Mouse (Mus musculus) intestine, postnatal 0 days (tissue): ENCODE data around the gene Gria1. TPM values are rescaled to one million over a fixed set of nuclear protein-coding genes. Genes with fewer than 3 reads are reported as not detected.

ENCODE experiments used
- ATAC-seq: fragments of 200-750 bp; cut with Nextera tagmentation; 2 replicates; pipeline ENCODE4 v1.8.0; 2017; ENCODE audit warnings: mild to moderate bottlenecking, moderate TSS enrichment, moderate library complexity
- H3K27ac ChIP-seq: fragments of 300-500 bp; sonication (generic); 2 replicates; pipeline ENCODE4 v1.5.1; 2014; ENCODE audit warnings: mild to moderate bottlenecking, low read depth, low read length, moderate library complexity
- H3K27me3 ChIP-seq: fragments of 300-500 bp; sonication (generic); replicated peaks from 2 replicates; pipeline ENCODE4 v1.6.1; 2014; ENCODE audit warnings: low read length, mixed read lengths; ENCODE audit not compliant: control insufficient read depth, insufficient read depth
- H3K36me3 ChIP-seq: fragments of 300-500 bp; sonication (generic); 2 replicates; pipeline ENCODE4 v1.6.1; 2014; ENCODE audit warnings: mild to moderate bottlenecking, moderate library complexity; ENCODE audit not compliant: control insufficient read depth, insufficient read depth
- H3K4me1 ChIP-seq: fragments of 300-500 bp; sonication (generic); replicated peaks from 2 replicates; pipeline ENCODE4 v1.6.1; 2014; ENCODE audit warnings: antibody characterized with exemption, low read length, mixed read lengths; ENCODE audit not compliant: control insufficient read depth, insufficient read depth
- H3K4me2 ChIP-seq: fragments of 300-500 bp; sonication (generic); replicated peaks from 2 replicates; pipeline ENCODE4 v1.6.1; 2014; ENCODE audit warnings: low read depth, mild to moderate bottlenecking, moderate library complexity
- H3K4me3 ChIP-seq: fragments of 300-500 bp; sonication (generic); 2 replicates; pipeline ENCODE4 v1.5.1; 2014; ENCODE audit warnings: low read depth, low read length
- H3K9ac ChIP-seq: fragments of 300-500 bp; sonication (generic); 2 replicates; pipeline ENCODE4 v1.6.1; 2014; ENCODE audit warnings: mild to moderate bottlenecking, low read depth, low read length
- H3K9me3 ChIP-seq: fragments of 300-500 bp; sonication (generic); 2 replicates; pipeline ENCODE4 v1.6.1; 2016; ENCODE audit warnings: mixed run types; ENCODE audit not compliant: control insufficient read depth
- CTCF ChIP-seq: sonication (generic); IDR thresholded peaks from 2 replicates; pipeline ENCODE4 v1.5.1; 2016; ENCODE audit warnings: low read depth, mild to moderate bottlenecking, control low read depth, antibody characterized with exemption, moderate library complexity
- WGBS: fragments of 180-500 bp; shearing (Covaris S2); extraction: QIAGEN DNeasy Blood & Tissue Kit; methylation state at CpG from one replicate; pipeline ENCODE4 v1.1.7; 2014; 5-methylcytosine and 5-hydroxymethylcytosine counted together
- polyA plus RNA-seq: library from polyadenylated mRNA; unstranded; fragments of >200 nt; fragmentation: Nextera tagmentation; extraction: Ambion mirVana; gene quantifications from 2 replicates; pipeline ENCODE4 v1.2.1, GENCODE M21; 2015

The Gria1 gene
- polyA plus RNA-seq, 1 experiment from 2014 or later: 0.64 TPM

- TF ChIP-seq CTCF: no peak
- ATAC-seq: no peak
- H3K4me2 ChIP-seq: no peak overlapping the region
- H3K4me1 ChIP-seq: no peaks in the 10 kb centered on the region
- H3K27me3 ChIP-seq: no peaks in the 10 kb centered on the region
- 43% methylated on average over 7 of the region's 7 CpGs for WGBS
- no peak overlapping the region for H3K9ac ChIP-seq
- H3K36me3 ChIP-seq: no peaks in the 10 kb centered on the region
- no peaks in the 10 kb centered on the region for H3K9me3 ChIP-seq
- H3K4me3 ChIP-seq: no peak overlapping the region
- no peak overlapping the region for H3K27ac ChIP-seq
These were observed 134.5 kb downstream of the Gria1 start for GRCm38 (mm10) chr11:57145704-57146103.

GRCm38 (mm10) chr11:57151674-57152073 lies 140.5 kb downstream of the Gria1 start:
- ATAC-seq: no peak
- no peak for TF ChIP-seq CTCF
- no peak overlapping the region for H3K9ac ChIP-seq
- no peak overlapping the region for H3K27ac ChIP-seq
- H3K36me3 ChIP-seq: no peaks in the 10 kb centered on the region
- no peaks in the 10 kb centered on the region for H3K27me3 ChIP-seq
- WGBS: 77% methylated on average over 4 of the region's 4 CpGs
- no peak overlapping the region for H3K4me2 ChIP-seq
- H3K4me3 ChIP-seq: no peak overlapping the region
- H3K9me3 ChIP-seq: no peaks in the 10 kb centered on the region
- H3K4me1 ChIP-seq: no peaks in the 10 kb centered on the region

GRCm38 (mm10) chr11:57154998-57155397 lies 143.8 kb downstream of the Gria1 start:
- Histone ChIP-seq H3K4me1 (no peaks in the 10 kb centered on the region), H3K9me3 (no peaks in the 10 kb centered on the region), H3K4me3 (no peak overlapping the region), H3K4me2 (no peak overlapping the region), H3K36me3 (no peaks in the 10 kb centered on the region), H3K9ac (no peak overlapping the region), H3K27me3 (no peaks in the 10 kb centered on the region), H3K27ac (no peak overlapping the region)
- TF ChIP-seq CTCF: no peak
- WGBS: 58% methylated on average over 8 of the region's 8 CpGs
- ATAC-seq: no peak

GRCm38 (mm10) chr11:57159412-57159811 lies 148.2 kb downstream of the Gria1 start:
- WGBS: 67% methylated on average over 3 of the region's 3 CpGs
- no peak for ATAC-seq
- Histone ChIP-seq H3K27me3 (no peaks in the 10 kb centered on the region), H3K9me3 (no peaks in the 10 kb centered on the region), H3K4me2 (no peak overlapping the region), H3K9ac (no peak overlapping the region), H3K4me3 (no peak overlapping the region), H3K36me3 (no peaks in the 10 kb centered on the region), H3K27ac (no peak overlapping the region), H3K4me1 (no peaks in the 10 kb centered on the region)
- TF ChIP-seq CTCF: no peak

GRCm38 (mm10) chr11:57160076-57160475 lies 148.9 kb downstream of the Gria1 start:
- H3K27me3 ChIP-seq: no peaks in the 10 kb centered on the region
- ATAC-seq: no peak
- H3K4me1 ChIP-seq: no peaks in the 10 kb centered on the region
- H3K36me3 ChIP-seq: no peaks in the 10 kb centered on the region
- WGBS: 86% methylated on average over 8 of the region's 8 CpGs
- no peak overlapping the region for H3K27ac ChIP-seq
- TF ChIP-seq CTCF: no peak
- no peak overlapping the region for H3K4me3 ChIP-seq
- no peak overlapping the region for H3K4me2 ChIP-seq
- no peak overlapping the region for H3K9ac ChIP-seq
- H3K9me3 ChIP-seq: no peaks in the 10 kb centered on the region

- H3K27ac ChIP-seq: no peak overlapping the region
- H3K9me3 ChIP-seq: no peaks in the 10 kb centered on the region
- ATAC-seq: no peak
- H3K9ac ChIP-seq: no peak overlapping the region
- no peaks in the 10 kb centered on the region for H3K27me3 ChIP-seq
- H3K36me3 ChIP-seq: no peaks in the 10 kb centered on the region
- H3K4me2 ChIP-seq: no peak overlapping the region
- H3K4me1 ChIP-seq: no peaks in the 10 kb centered on the region
- TF ChIP-seq CTCF: no peak
- WGBS: 88% methylated on average over 6 of the region's 6 CpGs
- H3K4me3 ChIP-seq: no peak overlapping the region
These were observed 151.7 kb downstream of the Gria1 start for GRCm38 (mm10) chr11:57162931-57163330.

- no peaks in the 10 kb centered on the region for H3K27me3 ChIP-seq
- H3K27ac ChIP-seq: no peak overlapping the region
- TF ChIP-seq CTCF: no peak
- 66% methylated on average over 6 of the region's 6 CpGs for WGBS
- H3K36me3 ChIP-seq: no peaks in the 10 kb centered on the region
- no peak for ATAC-seq
- H3K4me2 ChIP-seq: no peak overlapping the region
- no peak overlapping the region for H3K9ac ChIP-seq
- no peak overlapping the region for H3K4me3 ChIP-seq
- H3K9me3 ChIP-seq: no peaks in the 10 kb centered on the region
- H3K4me1 ChIP-seq: no peaks in the 10 kb centered on the region
These were observed 158.9 kb downstream of the Gria1 start for GRCm38 (mm10) chr11:57170058-57170457.
